Mouse (Mus musculus) myocyte (in vitro differentiated cells): ENCODE measurements around the gene Igf2bp3.
A peak's percentile ranks its signal among the peaks of the same experiment; 100 is the strongest.

Experiments
- CEBPB ChIP-seq: IDR thresholded peaks from 2 replicates; pipeline ENCODE4 v1.6.1; 2011; ENCODE audit warnings: mild to moderate bottlenecking, moderate library complexity; ENCODE audit not compliant: poor library complexity, insufficient read depth, severe bottlenecking
- E2F4 ChIP-seq: IDR thresholded peaks from one replicate; pipeline ENCODE4 v1.6.1; 2011; ENCODE audit warnings: mild to moderate bottlenecking, control low read depth, moderate library complexity; ENCODE audit not compliant: insufficient read depth
- MAX ChIP-seq: IDR thresholded peaks from one replicate; pipeline ENCODE4 v1.6.1; 2011; ENCODE audit warnings: low read depth, mild to moderate bottlenecking, control low read depth
- MYOD1 ChIP-seq, 3 experiments: IDR thresholded peaks; one replicate each; pipeline ENCODE4 v1.6.1; 2011; ENCODE audit warnings: control low read depth in 2 of 3, low read depth in 2 of 3, mild to moderate bottlenecking in 2 of 3, moderate library complexity in 1 of 3; ENCODE audit not compliant: insufficient read length in 2 of 3, control insufficient read depth in 1 of 3
- MYOG ChIP-seq, 3 experiments: IDR thresholded peaks; one replicate each; pipeline ENCODE4 v1.6.1; 2011; ENCODE audit warnings: control low read depth in 2 of 3, low read depth in 2 of 3, mild to moderate bottlenecking in 2 of 3; ENCODE audit not compliant: insufficient read length in 2 of 3, control insufficient read depth in 1 of 3, insufficient read depth in 1 of 3
- POLR2A ChIP-seq: IDR thresholded peaks from one replicate; pipeline ENCODE4 v1.6.1; 2011; ENCODE audit warnings: low read depth, mild to moderate bottlenecking, control low read depth, moderate library complexity; ENCODE audit not compliant: insufficient read length
- POLR2AphosphoS2 ChIP-seq: IDR thresholded peaks from one replicate; pipeline ENCODE4 v1.6.1; 2011; ENCODE audit warnings: low read depth, control low read depth; ENCODE audit not compliant: insufficient read length
- REST ChIP-seq: IDR thresholded peaks from one replicate; pipeline ENCODE4 v1.6.1; 2011; ENCODE audit warnings: mild to moderate bottlenecking, control low read depth, moderate library complexity; ENCODE audit not compliant: insufficient read depth, insufficient read length
- TCF12 ChIP-seq: IDR thresholded peaks from one replicate; pipeline ENCODE4 v1.6.1; 2011; ENCODE audit warnings: mild to moderate bottlenecking, control low read depth; ENCODE audit not compliant: poor library complexity, insufficient read depth, severe bottlenecking
- TCF3 ChIP-seq: IDR thresholded peaks from one replicate; pipeline ENCODE4 v1.6.1; 2011; ENCODE audit warnings: low read depth, control low read depth; ENCODE audit not compliant: insufficient read length
- USF1 ChIP-seq: IDR thresholded peaks from one replicate; pipeline ENCODE4 v1.6.1; 2011; ENCODE audit warnings: low read depth, mild to moderate bottlenecking, control low read depth, moderate library complexity

DNA sequence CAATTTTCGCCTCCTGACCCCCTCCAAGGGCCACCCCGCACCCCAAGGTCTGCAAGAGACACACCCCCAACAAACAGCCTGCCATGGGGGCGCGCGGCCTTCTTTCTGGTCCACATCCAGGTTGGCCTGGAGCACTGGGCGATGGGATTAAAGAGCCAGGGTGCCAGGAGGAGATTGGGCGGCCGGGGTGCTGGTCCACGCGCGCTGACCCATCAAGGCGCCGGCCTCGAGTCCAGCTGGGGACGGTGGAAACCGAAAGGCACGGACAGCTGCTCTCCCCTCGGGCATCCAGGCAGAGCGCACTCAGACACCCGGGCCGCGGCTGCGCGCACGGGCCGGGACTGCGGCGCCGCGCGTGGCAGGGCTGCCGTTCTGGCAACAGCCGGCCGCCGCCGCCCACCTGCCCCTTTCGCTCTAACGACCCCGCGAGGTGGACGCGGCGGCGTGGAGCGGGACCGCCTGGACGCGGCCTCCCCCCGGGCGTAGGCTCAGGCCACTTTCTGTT lies 1.1 kb downstream of the Igf2bp3 start:
- TF ChIP-seq REST = no peak
- TF ChIP-seq CEBPB = no peak
- no peak for TF ChIP-seq POLR2A
- no peak for TF ChIP-seq MAX
- TF ChIP-seq E2F4 = no peak
- TF ChIP-seq TCF12 = no peak
- TF ChIP-seq MYOG (IDR thresholded peaks at IDR 0.05; ENCODE audit: control insufficient read depth in 1 of 3, insufficient read depth in 1 of 3, insufficient read length in 2 of 3, low read depth in 2 of 3) = peak in 1 of 3 experiments; percentile 42
- no peak for TF ChIP-seq POLR2AphosphoS2
- no peak for TF ChIP-seq USF1
- TF ChIP-seq TCF3 = no peak
- peak in 1 of 3 experiments; percentile 37 for TF ChIP-seq MYOD1 (IDR thresholded peaks at IDR 0.05; ENCODE audit: control insufficient read depth in 1 of 3, insufficient read length in 2 of 3, low read depth in 2 of 3)
